Mouse (Mus musculus) cerebellum, adult 2 months (tissue): ENCODE results near the gene St8sia4. TPM values are rescaled to one million over a fixed set of nuclear protein-coding genes. Genes with fewer than 3 reads are reported as not detected.
A peak's percentile ranks its signal among the peaks of the same experiment; 100 is the strongest.

Experiments
- DNase-seq, 2 experiments: peaks; one replicate each; pipeline ENCODE4 v3.0.0; 2021
- H3K27ac ChIP-seq: fragments of 200-500 bp; 2 replicates; pipeline ENCODE4 v1.5.1; 2012; ENCODE audit warnings: low read length, control low read depth, inconsistent platforms; ENCODE audit not compliant: insufficient read depth
- H3K27me3 ChIP-seq: fragments of 200-500 bp; 2 replicates; pipeline ENCODE4 v1.6.1; 2012; ENCODE audit warnings: inconsistent platforms, mild to moderate bottlenecking, low read length, moderate library complexity; ENCODE audit not compliant: control insufficient read depth, insufficient read depth
- H3K4me1 ChIP-seq: fragments of 200-500 bp; 2 replicates; pipeline ENCODE4 v1.6.1; 2011; ENCODE audit warnings: low read length; ENCODE audit not compliant: control insufficient read depth, insufficient read depth
- H3K4me3 ChIP-seq: fragments of 200-500 bp; replicated peaks from 2 replicates; pipeline ENCODE3; 2011; ENCODE audit warnings: mild to moderate bottlenecking, low read depth, low read length, control low read depth; ENCODE audit not compliant: insufficient read depth
- CTCF ChIP-seq: fragments of 200-500 bp; IDR thresholded peaks from 2 replicates; pipeline ENCODE4 v1.5.1; 2011; ENCODE audit warnings: low read depth, mild to moderate bottlenecking, control low read depth, low read length, moderate library complexity, borderline replicate concordance; ENCODE audit not compliant: insufficient read depth
- POLR2A ChIP-seq: fragments of 200-500 bp; IDR thresholded peaks from 2 replicates; pipeline ENCODE4 v1.6.1; 2011; ENCODE audit warnings: low read length, control low read depth, borderline replicate concordance; ENCODE audit not compliant: insufficient read depth
- WGBS: fragments of 180-500 bp; shearing (Covaris S2); methylation state at CpG from one replicate; pipeline ENCODE4 v1.1.7; 2018; 5-methylcytosine and 5-hydroxymethylcytosine counted together
- polyA plus RNA-seq: library from polyadenylated mRNA; depleted of rRNA; stranded (reverse); fragments of >200 nt; gene quantifications from 2 replicates; pipeline ENCODE4 v1.2.3, GENCODE M21; 2012; rRNA removed

St8sia4 gene
- 3.0 and 3.3 TPM in 2 replicates for polyA plus RNA-seq

- H3K4me1 ChIP-seq: no peaks in the 10 kb centered on the region
- TF ChIP-seq POLR2A (no peak), CTCF (no peak)
- DNase-seq: peak; percentile 58 to 63
- H3K27me3 ChIP-seq: no peaks in the 10 kb centered on the region; the same call in 1 of the 2 replicates
- no peak within 1 kb of the TSS for H3K27ac ChIP-seq
- under 1% methylated on average over 52 of the region's 52 CpGs for WGBS
- H3K4me3 ChIP-seq: peak within 1 kb of the TSS; percentile 58
These were observed at the start of gene St8sia4 for GRCm38 (mm10) chr1:95667435-95668252. TSS of gene St8sia4 (minus strand) at chr1:95667571.

GRCm38 (mm10) chr1:95709181-95709580 lies 41.8 kb upstream of the St8sia4 start:
- 67% methylated on average over 3 of the region's 3 CpGs for WGBS
- DNase-seq: no peak
- Histone ChIP-seq H3K4me1 (no peaks in the 10 kb centered on the region), H3K27me3 (no peaks in the 10 kb centered on the region), H3K4me3 (no peak overlapping the region), H3K27ac (no peak overlapping the region)
- no peak for TF ChIP-seq POLR2A
- no peak for TF ChIP-seq CTCF

GRCm38 (mm10) chr1:95699903-95700302 lies 32.5 kb upstream of the St8sia4 start:
- DNase-seq: no peak
- TF ChIP-seq CTCF (no peak), POLR2A (no peak)
- H3K4me1 ChIP-seq: no peaks in the 10 kb centered on the region
- no peaks in the 10 kb centered on the region for H3K27me3 ChIP-seq
- H3K27ac ChIP-seq: no peak overlapping the region
- no peak overlapping the region for H3K4me3 ChIP-seq

- no peaks in the 10 kb centered on the region for H3K4me1 ChIP-seq
- no peak for TF ChIP-seq CTCF
- no peak for TF ChIP-seq POLR2A
- H3K27ac ChIP-seq: no peak overlapping the region
- no peak for DNase-seq
- 88% methylated on average over 3 of the region's 3 CpGs for WGBS
- H3K4me3 ChIP-seq: no peak overlapping the region
- H3K27me3 ChIP-seq: no peaks in the 10 kb centered on the region; the same call in 1 of the 2 replicates
These were observed 6.7 kb upstream of the St8sia4 start for GRCm38 (mm10) chr1:95674052-95674451.

GRCm38 (mm10) chr1:95668253-95668805 lies 958 bp upstream of the St8sia4 start:
- DNase-seq: no peak
- TF ChIP-seq POLR2A (no peak), CTCF (no peak)
- Histone ChIP-seq H3K4me3 (peak overlapping the region; percentile 58), H3K27ac (no peak overlapping the region), H3K27me3 (no peaks in the 10 kb centered on the region; the same call in 1 of the 2 replicates), H3K4me1 (no peaks in the 10 kb centered on the region)
- WGBS: 9% methylated on average over 6 of the region's 6 CpGs

- under 1% methylated on average over 14 of the region's 14 CpGs for WGBS
- H3K27ac ChIP-seq: no peak overlapping the region
- peak in 1 of 2 experiments; percentile 7 for DNase-seq
- no peak for TF ChIP-seq CTCF
- no peak for TF ChIP-seq POLR2A
- H3K4me1 ChIP-seq: no peaks in the 10 kb centered on the region
- H3K27me3 ChIP-seq: no peaks in the 10 kb centered on the region; the same call in 1 of the 2 replicates
- H3K4me3 ChIP-seq: peak overlapping the region; percentile 58
These were observed 640 bp downstream of the St8sia4 start for GRCm38 (mm10) chr1:95666541-95667320.

GRCm38 (mm10) chr1:95665951-95666484 lies 1.4 kb downstream of the St8sia4 start:
- DNase-seq: no peak
- TF ChIP-seq POLR2A: no peak
- no peak for TF ChIP-seq CTCF

More at GRCm38 (mm10) chr1:95665951-95666484, 1.4 kb downstream of the St8sia4 start:
- 4% methylated on average over 17 of the region's 17 CpGs for WGBS
- Histone ChIP-seq H3K27ac (no peak overlapping the region), H3K27me3 (no peaks in the 10 kb centered on the region; the same call in 1 of the 2 replicates), H3K4me3 (peak overlapping the region; percentile 35), H3K4me1 (no peaks in the 10 kb centered on the region)
